Mouse (Mus musculus): ENCODE measurements at regions not wholly inside any gene's neighbourhood (a gene's known extent, or its start where the extent isn't known, plus 50 kb on each side); places are given as distances from the start of the nearest gene placed in this dataset.

DNA sequence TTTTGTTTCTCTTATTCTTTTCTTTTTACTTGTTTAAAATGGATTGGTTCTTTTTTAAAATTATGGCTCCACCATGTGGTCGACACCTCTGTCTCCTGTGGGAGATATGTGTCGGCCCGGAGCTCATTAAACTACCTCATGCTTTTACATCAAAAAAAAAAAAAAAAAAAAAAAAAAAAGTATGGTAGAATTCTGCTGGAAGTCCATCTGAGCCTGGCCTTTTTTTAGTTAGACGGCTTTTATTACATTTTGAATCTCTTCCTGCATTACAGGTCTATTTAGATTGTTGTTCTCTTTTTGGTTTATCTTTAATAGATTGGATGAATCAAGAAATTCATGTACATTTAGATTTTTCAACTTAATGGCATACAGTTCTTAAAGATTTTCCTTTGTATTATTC lies 350.8 kb upstream of the Ascc3 start:
- ATAC-seq, result no peak
- H3K9me3 ChIP-seq (ENCODE audit: control insufficient read depth, low read length), result no peaks in the 10 kb centered on the region
- H3K4me2 ChIP-seq (ENCODE audit: low read length), result no peak overlapping the region
- H3K27ac ChIP-seq (ENCODE audit: low read depth, low read length), result no peak overlapping the region
- no peaks in the 10 kb centered on the region for H3K36me3 ChIP-seq (ENCODE audit: control insufficient read depth, insufficient read depth, low read length)
- WGBS, result 79% methylated on average over 4 of the region's 4 CpGs
- H3K9ac ChIP-seq (ENCODE audit: low read depth, low read length), result no peak overlapping the region
- no peak overlapping the region for H3K4me3 ChIP-seq (ENCODE audit: low read length)
- H3K4me1 ChIP-seq (ENCODE audit: control insufficient read depth, insufficient read depth, low read depth, low read length), result no peaks in the 10 kb centered on the region
- no peaks in the 10 kb centered on the region for H3K27me3 ChIP-seq (replicated peaks; ENCODE audit: control insufficient read depth, insufficient read depth, low read length)

DNA sequence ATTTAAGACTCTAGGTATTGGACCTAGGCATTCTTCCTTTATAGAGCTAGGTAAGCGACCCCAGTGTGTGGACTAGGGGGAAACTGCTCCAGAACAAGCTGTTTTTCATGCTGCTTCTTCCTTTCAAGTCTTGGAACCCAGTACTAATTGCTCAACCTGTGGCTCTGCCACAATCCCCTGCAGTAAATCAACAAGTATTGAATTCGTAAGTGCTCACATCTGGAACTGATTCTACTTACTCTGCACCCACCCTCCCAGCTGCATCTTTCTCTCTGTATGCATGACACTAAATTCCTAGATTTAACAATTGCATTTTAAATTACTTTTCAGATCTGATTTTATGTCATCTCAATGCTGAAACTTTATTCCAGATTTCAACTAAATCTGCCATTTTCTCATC lies 388.9 kb upstream of the Ascc3 start:
- H3K4me3 ChIP-seq (ENCODE audit: low read length), result no peak overlapping the region
- H3K36me3 ChIP-seq (ENCODE audit: control insufficient read depth, insufficient read depth, low read length), result no peaks in the 10 kb centered on the region
- 60% methylated on average over 2 of the region's 2 CpGs for WGBS
- no peaks in the 10 kb centered on the region for H3K4me1 ChIP-seq (ENCODE audit: control insufficient read depth, insufficient read depth, low read depth, low read length)
- no peaks in the 10 kb centered on the region for H3K9me3 ChIP-seq (ENCODE audit: control insufficient read depth, low read length)
- H3K9ac ChIP-seq (ENCODE audit: low read depth, low read length), result no peak overlapping the region
- no peak overlapping the region for H3K27ac ChIP-seq (ENCODE audit: low read depth, low read length)
- no peak for ATAC-seq
- no peaks in the 10 kb centered on the region for H3K27me3 ChIP-seq (replicated peaks; ENCODE audit: control insufficient read depth, insufficient read depth, low read length)
- H3K4me2 ChIP-seq (ENCODE audit: low read length), result no peak overlapping the region

- H3K4me2 ChIP-seq (ENCODE audit: low read length), result no peak overlapping the region
- H3K4me1 ChIP-seq (ENCODE audit: control insufficient read depth, insufficient read depth, low read depth, low read length), result no peaks in the 10 kb centered on the region
- H3K27ac ChIP-seq (ENCODE audit: low read depth, low read length), result no peak overlapping the region
- WGBS, result 52% methylated on average over 2 of the region's 2 CpGs
- no peak overlapping the region for H3K4me3 ChIP-seq (ENCODE audit: low read length)
- no peaks in the 10 kb centered on the region for H3K27me3 ChIP-seq (replicated peaks; ENCODE audit: control insufficient read depth, insufficient read depth, low read length)
- H3K9ac ChIP-seq (ENCODE audit: low read depth, low read length), result no peak overlapping the region
- no peaks in the 10 kb centered on the region for H3K9me3 ChIP-seq (ENCODE audit: control insufficient read depth, low read length)
- H3K36me3 ChIP-seq (ENCODE audit: control insufficient read depth, insufficient read depth, low read length), result no peaks in the 10 kb centered on the region
- no peak for ATAC-seq
Observed at GRCm38 (mm10) chr10:50201691-50202090, 390.8 kb upstream of the Ascc3 start.

GRCm38 (mm10) chr10:50199857-50200256 lies 392.6 kb upstream of the Ascc3 start:
- peak; percentile 91 for ATAC-seq
- Histone ChIP-seq H3K4me1 (ENCODE audit: control insufficient read depth, insufficient read depth, low read depth, low read length) (no peaks in the 10 kb centered on the region), H3K4me2 (ENCODE audit: low read length) (no peak overlapping the region), H3K27ac (ENCODE audit: low read depth, low read length) (no peak overlapping the region), H3K9me3 (ENCODE audit: control insufficient read depth, low read length) (no peaks in the 10 kb centered on the region), H3K9ac (ENCODE audit: low read depth, low read length) (no peak overlapping the region), H3K27me3 (replicated peaks; ENCODE audit: control insufficient read depth, insufficient read depth, low read length) (no peaks in the 10 kb centered on the region), H3K36me3 (ENCODE audit: control insufficient read depth, insufficient read depth, low read length) (no peaks in the 10 kb centered on the region), H3K4me3 (ENCODE audit: low read length) (no peak overlapping the region)

DNA sequence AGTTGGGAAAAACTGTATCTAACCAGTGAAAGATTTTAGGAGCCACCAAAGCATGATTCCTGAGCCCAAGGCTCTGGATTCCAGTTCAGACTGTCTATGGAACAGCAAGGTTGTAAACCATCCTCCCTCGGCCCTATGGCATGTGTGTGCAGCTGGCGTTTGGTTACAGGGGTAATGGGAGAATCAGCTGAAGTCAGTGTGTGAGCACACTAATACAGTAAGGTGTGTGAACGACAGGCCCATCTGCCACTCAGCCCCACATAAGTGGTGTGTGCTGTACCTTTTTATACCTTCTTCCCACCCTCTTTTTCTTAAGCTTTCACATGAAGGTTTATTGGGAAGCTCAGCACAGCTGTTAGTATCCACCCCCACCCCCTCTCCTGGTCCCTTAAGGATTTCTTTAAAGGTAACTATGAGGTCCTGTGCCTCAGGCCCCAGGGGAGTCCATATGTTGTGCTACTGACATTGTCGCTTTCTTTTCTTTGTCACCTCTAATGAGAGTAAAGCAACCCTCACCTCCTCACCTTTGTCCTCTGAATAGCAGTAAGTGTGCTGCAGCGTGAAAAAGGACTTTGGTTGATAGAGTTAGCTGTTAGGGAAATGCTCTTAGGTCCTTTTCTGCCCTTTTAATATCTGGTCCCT lies 394.5 kb upstream of the Ascc3 start:
- 62% methylated on average over 5 of the region's 5 CpGs for WGBS
- H3K4me1 ChIP-seq (ENCODE audit: control insufficient read depth, insufficient read depth, low read depth, low read length), result no peaks in the 10 kb centered on the region
- H3K27me3 ChIP-seq (replicated peaks; ENCODE audit: control insufficient read depth, insufficient read depth, low read length), result no peaks in the 10 kb centered on the region
- no peaks in the 10 kb centered on the region for H3K9me3 ChIP-seq (ENCODE audit: control insufficient read depth, low read length)
- no peak for ATAC-seq
- no peak overlapping the region for H3K9ac ChIP-seq (ENCODE audit: low read depth, low read length)
- no peak overlapping the region for H3K4me3 ChIP-seq (ENCODE audit: low read length)
- H3K36me3 ChIP-seq (ENCODE audit: control insufficient read depth, insufficient read depth, low read length), result no peaks in the 10 kb centered on the region
- no peak overlapping the region for H3K27ac ChIP-seq (ENCODE audit: low read depth, low read length)
- H3K4me2 ChIP-seq (ENCODE audit: low read length), result no peak overlapping the region

- Histone ChIP-seq H3K4me1 (ENCODE audit: control insufficient read depth, insufficient read depth, low read depth, low read length) (no peaks in the 10 kb centered on the region), H3K27me3 (replicated peaks; ENCODE audit: control insufficient read depth, insufficient read depth, low read length) (no peaks in the 10 kb centered on the region), H3K9ac (ENCODE audit: low read depth, low read length) (no peak overlapping the region), H3K4me2 (ENCODE audit: low read length) (no peak overlapping the region), H3K27ac (ENCODE audit: low read depth, low read length) (no peak overlapping the region), H3K4me3 (ENCODE audit: low read length) (no peak overlapping the region), H3K36me3 (ENCODE audit: control insufficient read depth, insufficient read depth, low read length) (no peaks in the 10 kb centered on the region), H3K9me3 (ENCODE audit: control insufficient read depth, low read length) (no peaks in the 10 kb centered on the region)
- WGBS, result 76% methylated on average over 4 of the region's 4 CpGs
- no peak for ATAC-seq
Observed at GRCm38 (mm10) chr10:50190276-50190675, 401.7 kb upstream of the Grik2 start.

GRCm38 (mm10) chr10:50169116-50169515 lies 380.6 kb upstream of the Grik2 start:
- H3K4me3 ChIP-seq (ENCODE audit: low read length), result no peak overlapping the region
- no peaks in the 10 kb centered on the region for H3K27me3 ChIP-seq (replicated peaks; ENCODE audit: control insufficient read depth, insufficient read depth, low read length)
- H3K4me2 ChIP-seq (ENCODE audit: low read length), result no peak overlapping the region
- no peak overlapping the region for H3K9ac ChIP-seq (ENCODE audit: low read depth, low read length)
- ATAC-seq, result no peak
- no peaks in the 10 kb centered on the region for H3K9me3 ChIP-seq (ENCODE audit: control insufficient read depth, low read length)
- no peak overlapping the region for H3K27ac ChIP-seq (ENCODE audit: low read depth, low read length)
- 72% methylated on average over 6 of the region's 6 CpGs for WGBS
- H3K36me3 ChIP-seq (ENCODE audit: control insufficient read depth, insufficient read depth, low read length), result no peaks in the 10 kb centered on the region
- H3K4me1 ChIP-seq (ENCODE audit: control insufficient read depth, insufficient read depth, low read depth, low read length), result no peaks in the 10 kb centered on the region

DNA sequence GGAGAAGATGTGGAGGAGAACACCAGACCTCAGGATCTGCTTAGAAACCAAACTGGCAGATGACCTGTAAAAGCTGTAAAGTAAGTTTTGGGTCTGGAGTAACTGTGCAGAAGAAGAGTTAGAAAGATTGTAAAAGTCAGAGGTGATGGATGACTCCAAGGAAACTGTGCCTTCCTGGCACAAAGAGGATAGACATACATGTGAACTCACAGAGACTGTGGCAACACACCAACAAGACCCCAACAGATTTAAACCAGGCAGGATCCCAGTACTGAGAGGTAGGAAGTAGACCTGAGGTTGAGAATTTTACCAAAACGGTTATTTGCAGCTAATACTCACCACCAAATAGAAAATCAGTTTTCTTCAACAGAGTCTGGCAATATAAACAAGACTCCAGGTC lies 349.8 kb upstream of the Grik2 start:
- ATAC-seq, result no peak
- Histone ChIP-seq H3K27me3 (replicated peaks; ENCODE audit: control insufficient read depth, insufficient read depth, low read length) (no peaks in the 10 kb centered on the region), H3K4me1 (ENCODE audit: control insufficient read depth, insufficient read depth, low read depth, low read length) (no peaks in the 10 kb centered on the region), H3K4me2 (ENCODE audit: low read length) (no peak overlapping the region), H3K27ac (ENCODE audit: low read depth, low read length) (no peak overlapping the region), H3K4me3 (ENCODE audit: low read length) (no peak overlapping the region), H3K36me3 (ENCODE audit: control insufficient read depth, insufficient read depth, low read length) (no peaks in the 10 kb centered on the region), H3K9me3 (ENCODE audit: control insufficient read depth, low read length) (no peaks in the 10 kb centered on the region), H3K9ac (ENCODE audit: low read depth, low read length) (no peak overlapping the region)
- 79% methylated on average over 1 of the region's 1 CpGs for WGBS

DNA sequence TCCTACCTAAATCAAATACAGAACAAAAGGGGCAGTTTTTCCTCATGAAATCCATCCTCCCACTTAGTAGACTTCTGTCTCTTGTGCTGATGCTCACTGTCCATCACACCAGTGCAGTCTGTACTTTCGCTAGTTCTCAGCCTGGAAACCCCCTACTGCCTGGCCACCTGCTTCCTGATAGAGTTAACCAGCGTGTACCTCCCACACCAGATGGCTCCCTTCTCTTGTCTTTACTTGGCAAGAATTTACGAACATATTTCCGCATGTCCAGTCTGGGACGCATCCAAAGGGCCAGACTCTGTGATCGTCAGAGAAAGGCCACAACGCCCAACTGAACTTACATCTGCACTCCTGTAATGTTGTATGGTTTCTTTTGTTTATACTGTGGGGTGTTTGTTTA lies 349.2 kb upstream of the Grik2 start:
- 51% methylated on average over 7 of the region's 7 CpGs for WGBS
- Histone ChIP-seq H3K4me3 (ENCODE audit: low read length) (no peak overlapping the region), H3K9me3 (ENCODE audit: control insufficient read depth, low read length) (no peaks in the 10 kb centered on the region), H3K4me2 (ENCODE audit: low read length) (no peak overlapping the region), H3K27me3 (replicated peaks; ENCODE audit: control insufficient read depth, insufficient read depth, low read length) (no peaks in the 10 kb centered on the region), H3K36me3 (ENCODE audit: control insufficient read depth, insufficient read depth, low read length) (no peaks in the 10 kb centered on the region), H3K4me1 (ENCODE audit: control insufficient read depth, insufficient read depth, low read depth, low read length) (no peaks in the 10 kb centered on the region), H3K27ac (ENCODE audit: low read depth, low read length) (no peak overlapping the region), H3K9ac (ENCODE audit: low read depth, low read length) (no peak overlapping the region)
- ATAC-seq, result peak; percentile 96

GRCm38 (mm10) chr10:50136165-50136564 lies 347.6 kb upstream of the Grik2 start:
- H3K36me3 ChIP-seq (ENCODE audit: control insufficient read depth, insufficient read depth, low read length), result no peaks in the 10 kb centered on the region
- no peak overlapping the region for H3K4me3 ChIP-seq (ENCODE audit: low read length)
- no peak for ATAC-seq
- H3K27me3 ChIP-seq (replicated peaks; ENCODE audit: control insufficient read depth, insufficient read depth, low read length), result no peaks in the 10 kb centered on the region
- H3K27ac ChIP-seq (ENCODE audit: low read depth, low read length), result no peak overlapping the region
- 87% methylated on average over 1 of the region's 1 CpGs for WGBS
- H3K9me3 ChIP-seq (ENCODE audit: control insufficient read depth, low read length), result no peaks in the 10 kb centered on the region
- H3K4me1 ChIP-seq (ENCODE audit: control insufficient read depth, insufficient read depth, low read depth, low read length), result no peaks in the 10 kb centered on the region
- no peak overlapping the region for H3K9ac ChIP-seq (ENCODE audit: low read depth, low read length)
- H3K4me2 ChIP-seq (ENCODE audit: low read length), result no peak overlapping the region
